Mouse (Mus musculus): Measurements from ENCODE around the gene Pld3. TPM values are rescaled to one million over a fixed set of nuclear protein-coding genes. Genes with fewer than 3 reads are reported as not detected.

The Pld3 gene
- polyA plus RNA-seq (2012; rRNA removed), result 1,185 and 1,204 TPM in 2 replicates

- no peak for TF ChIP-seq CTCF (IDR thresholded peaks at IDR 0.05; ENCODE audit: extremely low read depth, insufficient read depth, low read length)
- TF ChIP-seq POLR2A (IDR thresholded peaks at IDR 0.05; ENCODE audit: extremely low read depth, insufficient read depth, low read length), result peak; percentile 97
- Histone ChIP-seq H3K27ac (ENCODE audit: insufficient read depth, low read length) (peak within 1 kb of the TSS; percentile 25; the same call in 1 of the 2 replicates), H3K4me1 (ENCODE audit: control insufficient read depth, insufficient read depth, low read length) (no peaks in the 10 kb centered on the region), H3K4me3 (ENCODE audit: insufficient read depth, low read length) (peak within 1 kb of the TSS; percentile 79)
Measured at GRCm38 (mm10) chr7:27552931-27553513, at the start of gene Pld3, which contains the start of gene 2310022A10Rik. Gene Pld3 (minus strand): TSS chr7:27553218. Gene 2310022A10Rik (plus strand): TSS chr7:27553233.

GRCm38 (mm10) chr7:27602161-27602560 lies 49.1 kb upstream of the Pld3 start:
- no peak for TF ChIP-seq CTCF (IDR thresholded peaks at IDR 0.05; ENCODE audit: extremely low read depth, insufficient read depth, low read length)
- no peak for TF ChIP-seq POLR2A (IDR thresholded peaks at IDR 0.05; ENCODE audit: extremely low read depth, insufficient read depth, low read length)

GRCm38 (mm10) chr7:27601628-27602027 lies 48.6 kb upstream of the Pld3 start:
- H3K4me1 ChIP-seq (ENCODE audit: control insufficient read depth, insufficient read depth, low read length), result peaks cover 45% of the 10 kb centered on the region
- H3K4me3 ChIP-seq (ENCODE audit: insufficient read depth, low read length), result no peak overlapping the region
- H3K27ac ChIP-seq (ENCODE audit: insufficient read depth, low read length), result peak overlapping the region; percentile 91
- TF ChIP-seq POLR2A (IDR thresholded peaks at IDR 0.05; ENCODE audit: extremely low read depth, insufficient read depth, low read length), result no peak
- TF ChIP-seq CTCF (IDR thresholded peaks at IDR 0.05; ENCODE audit: extremely low read depth, insufficient read depth, low read length), result no peak

More at GRCm38 (mm10) chr7:27602161-27602560, 49.1 kb upstream of the Pld3 start:
- peak overlapping the region; percentile 91 for H3K27ac ChIP-seq (ENCODE audit: insufficient read depth, low read length)
- H3K4me1 ChIP-seq (ENCODE audit: control insufficient read depth, insufficient read depth, low read length), result peaks cover 47% of the 10 kb centered on the region
- H3K4me3 ChIP-seq (ENCODE audit: insufficient read depth, low read length), result no peak overlapping the region

GRCm38 (mm10) chr7:27598053-27598452 lies 45.0 kb upstream of the Pld3 start:
- Histone ChIP-seq H3K4me3 (ENCODE audit: insufficient read depth, low read length) (no peak overlapping the region), H3K27ac (ENCODE audit: insufficient read depth, low read length) (peak overlapping the region; percentile 96; the same call in 1 of the 2 replicates), H3K4me1 (ENCODE audit: control insufficient read depth, insufficient read depth, low read length) (peaks cover 38% of the 10 kb centered on the region)
- no peak for TF ChIP-seq CTCF (IDR thresholded peaks at IDR 0.05; ENCODE audit: extremely low read depth, insufficient read depth, low read length)
- TF ChIP-seq POLR2A (IDR thresholded peaks at IDR 0.05; ENCODE audit: extremely low read depth, insufficient read depth, low read length), result peak; percentile 46; the same call in 1 of the 2 replicates

GRCm38 (mm10) chr7:27596586-27597503 lies 43.8 kb upstream of the Pld3 start:
- Histone ChIP-seq H3K4me3 (ENCODE audit: insufficient read depth, low read length) (no peak overlapping the region), H3K27ac (ENCODE audit: insufficient read depth, low read length) (peak overlapping the region; percentile 96), H3K4me1 (ENCODE audit: control insufficient read depth, insufficient read depth, low read length) (peaks cover 38% of the 10 kb centered on the region)
- TF ChIP-seq CTCF (IDR thresholded peaks at IDR 0.05; ENCODE audit: extremely low read depth, insufficient read depth, low read length), result no peak
- TF ChIP-seq POLR2A (IDR thresholded peaks at IDR 0.05; ENCODE audit: extremely low read depth, insufficient read depth, low read length), result no peak

- H3K4me3 ChIP-seq (ENCODE audit: insufficient read depth, low read length), result peak overlapping the region; percentile 90
- TF ChIP-seq POLR2A (IDR thresholded peaks at IDR 0.05; ENCODE audit: extremely low read depth, insufficient read depth, low read length) (no peak), CTCF (IDR thresholded peaks at IDR 0.05; ENCODE audit: extremely low read depth, insufficient read depth, low read length) (no peak)
- H3K4me1 ChIP-seq (ENCODE audit: control insufficient read depth, insufficient read depth, low read length), result peaks cover 21% of the 10 kb centered on the region
- peak overlapping the region; percentile 99 for H3K27ac ChIP-seq (ENCODE audit: insufficient read depth, low read length)
Measured at GRCm38 (mm10) chr7:27592934-27593645, 40.1 kb upstream of the Pld3 start.

- H3K27ac ChIP-seq (ENCODE audit: insufficient read depth, low read length), result peak overlapping the region; percentile 99
- H3K4me3 ChIP-seq (ENCODE audit: insufficient read depth, low read length), result peak overlapping the region; percentile 90
- TF ChIP-seq CTCF (IDR thresholded peaks at IDR 0.05; ENCODE audit: extremely low read depth, insufficient read depth, low read length) (no peak), POLR2A (IDR thresholded peaks at IDR 0.05; ENCODE audit: extremely low read depth, insufficient read depth, low read length) (no peak)
- peaks cover 18% of the 10 kb centered on the region for H3K4me1 ChIP-seq (ENCODE audit: control insufficient read depth, insufficient read depth, low read length)
Measured at GRCm38 (mm10) chr7:27592217-27592929, 39.4 kb upstream of the Pld3 start.

GRCm38 (mm10) chr7:27591266-27592216 lies 38.5 kb upstream of the Pld3 start, which contains the start of gene Akt2:
Gene Akt2 (plus strand): TSS chr7:27591552.
- Histone ChIP-seq H3K4me3 (ENCODE audit: insufficient read depth, low read length) (peak within 1 kb of the TSS; percentile 90), H3K4me1 (ENCODE audit: control insufficient read depth, insufficient read depth, low read length) (peaks cover 15% of the 10 kb centered on the region), H3K27ac (ENCODE audit: insufficient read depth, low read length) (peak within 1 kb of the TSS; percentile 99)
- no peak for TF ChIP-seq CTCF (IDR thresholded peaks at IDR 0.05; ENCODE audit: extremely low read depth, insufficient read depth, low read length)
- peak; percentile 24; the same call in 1 of the 2 replicates for TF ChIP-seq POLR2A (IDR thresholded peaks at IDR 0.05; ENCODE audit: extremely low read depth, insufficient read depth, low read length)

Data from cortical plate, adult 2 months (tissue).